Mouse (Mus musculus) retina, postnatal 7 days (tissue): ENCODE results near the gene Gfod2.

Experiments
- DNase-seq: peaks from one replicate; pipeline ENCODE4 v3.0.0-alpha.2; 2012; ENCODE audit warnings: low read depth, low spot score

Gene Gfod2

DNA sequence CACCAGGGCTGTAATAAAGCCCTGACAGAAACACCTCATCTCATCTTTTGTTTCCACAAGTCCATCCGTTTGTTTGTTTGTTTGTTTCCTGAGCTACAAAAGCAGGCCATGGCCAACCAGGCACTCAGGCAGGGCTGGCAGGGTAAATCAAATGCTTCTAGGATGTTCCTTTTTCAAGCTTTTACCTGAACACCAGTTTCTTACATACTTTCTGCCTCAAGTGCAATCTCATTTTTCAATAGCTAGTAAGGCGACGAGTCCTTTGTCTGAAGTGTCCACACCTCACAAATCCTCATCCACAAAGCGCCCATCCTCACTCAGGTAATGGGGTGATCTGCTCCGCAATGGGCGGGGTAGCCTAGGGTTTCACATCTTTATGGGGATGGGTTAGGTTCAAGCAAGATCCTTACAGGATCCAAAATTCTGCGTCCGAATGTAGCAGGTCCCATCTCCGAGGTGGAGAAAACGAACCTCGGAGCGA lies 628 bp downstream of the Gfod2 start:
- no peak for DNase-seq

GRCm38 (mm10) chr8:105754688-105755087 lies 3.8 kb downstream of the Gfod2 start:
- no peak for DNase-seq

- DNase-seq: no peak
Observed at GRCm38 (mm10) chr8:105753916-105754315, 4.5 kb downstream of the Gfod2 start.

- no peak for DNase-seq
Observed at GRCm38 (mm10) chr8:105750606-105751005, 7.9 kb downstream of the Gfod2 start.

GRCm38 (mm10) chr8:105743301-105743700 lies 15.2 kb downstream of the Gfod2 start:
- DNase-seq: no peak

- DNase-seq: no peak
Observed at GRCm38 (mm10) chr8:105739216-105739615, 19.2 kb downstream of the Gfod2 start.

DNA sequence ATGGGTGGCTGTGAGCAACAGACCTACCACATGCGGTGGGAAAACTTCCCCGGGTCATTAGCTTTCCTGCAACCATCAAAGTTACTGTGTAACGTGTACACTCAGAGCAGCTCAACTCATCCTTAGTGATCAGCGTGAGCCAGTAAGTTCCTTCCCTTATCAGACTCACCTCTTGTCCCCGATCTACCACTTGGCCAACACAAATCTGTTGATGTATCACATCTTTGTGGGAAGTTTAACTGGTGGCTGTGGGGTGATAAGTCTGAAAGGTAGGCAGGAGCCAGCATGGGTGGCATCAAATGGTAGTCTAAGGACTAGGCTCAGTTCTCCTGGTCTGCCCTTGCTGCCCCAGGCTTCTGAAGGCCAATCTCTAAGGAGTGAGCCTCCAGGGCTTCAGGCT lies 26.3 kb downstream of the Gfod2 start:
- no peak for DNase-seq

GRCm38 (mm10) chr8:105727397-105728124 lies 30.9 kb downstream of the Gfod2 start:
- no peak for DNase-seq

GRCm38 (mm10) chr8:105725726-105726125 lies 32.7 kb downstream of the Gfod2 start:
- no peak for DNase-seq

- DNase-seq: no peak
Observed at GRCm38 (mm10) chr8:105722861-105723260, 35.6 kb downstream of the Gfod2 start.

DNA sequence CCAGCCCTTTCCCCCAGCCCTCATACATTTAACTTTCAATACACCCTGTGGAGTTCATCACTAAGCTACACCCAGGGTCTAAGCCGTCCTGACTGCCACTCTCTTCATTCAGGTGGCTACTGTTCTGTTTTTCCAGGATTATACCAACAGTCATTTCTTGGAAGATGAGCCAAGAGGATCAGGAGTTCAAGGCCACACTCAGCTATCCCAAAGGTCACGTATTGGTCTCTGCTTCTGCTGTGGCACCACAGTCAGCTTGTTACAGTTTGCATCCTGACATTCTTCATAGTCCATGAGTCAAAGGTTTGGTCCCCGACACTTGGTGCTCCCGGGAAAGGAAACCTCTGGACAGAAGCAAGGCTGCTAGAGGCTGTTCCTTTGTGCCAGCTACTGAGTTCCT lies 38.8 kb downstream of the Gfod2 start:
- no peak for DNase-seq

DNA sequence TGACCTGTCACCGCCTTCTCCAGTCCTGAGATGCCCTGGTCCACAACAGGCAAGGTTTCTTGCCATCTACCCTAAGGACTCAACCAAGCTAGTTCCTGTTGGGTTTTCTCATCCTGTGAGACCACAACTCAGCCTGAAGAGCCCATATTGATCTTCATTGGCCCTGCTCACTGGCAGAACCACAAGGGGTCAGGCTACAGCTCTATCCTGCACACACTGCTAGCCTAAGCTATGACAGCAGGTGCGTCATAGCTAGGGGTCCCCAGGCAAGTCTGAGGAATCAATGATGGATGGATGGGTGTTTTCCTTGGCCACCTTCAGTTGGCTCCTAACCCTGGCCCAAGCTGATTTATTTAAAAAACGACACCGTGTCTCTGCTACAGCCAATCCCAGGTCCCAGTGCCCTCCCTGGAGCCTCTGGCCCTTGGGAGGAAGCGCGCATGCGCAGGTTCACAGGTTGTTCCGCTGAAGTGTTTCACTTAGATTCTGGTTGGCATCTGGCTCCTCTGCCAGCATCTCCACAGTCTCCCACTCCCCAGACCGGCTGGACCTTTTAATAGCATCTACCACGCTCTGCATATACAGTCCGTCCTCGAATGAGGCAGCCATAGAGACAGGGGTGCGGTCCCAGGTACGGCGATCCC lies 42.0 kb downstream of the Gfod2 start:
- no peak for DNase-seq

DNA sequence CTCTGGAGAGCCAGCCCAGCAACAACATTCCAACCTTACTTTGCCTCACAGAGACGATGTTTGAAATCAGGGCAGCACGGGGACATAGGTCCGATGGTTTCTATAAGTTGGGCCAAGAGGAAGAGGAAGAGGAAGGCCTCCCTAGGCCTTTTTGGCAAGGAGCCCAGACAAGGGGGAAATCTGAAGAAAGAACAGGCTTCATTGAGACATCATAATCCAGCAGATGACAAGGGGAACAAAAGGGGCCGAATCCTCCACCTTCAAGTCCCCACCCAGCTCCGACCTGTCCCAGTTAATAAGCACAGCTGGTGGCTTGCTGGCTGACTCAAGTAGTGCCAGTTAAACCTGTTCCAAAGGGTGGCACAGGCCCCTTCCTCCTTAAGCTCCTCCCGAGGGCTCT lies 43.4 kb downstream of the Gfod2 start:
- DNase-seq: no peak

DNA sequence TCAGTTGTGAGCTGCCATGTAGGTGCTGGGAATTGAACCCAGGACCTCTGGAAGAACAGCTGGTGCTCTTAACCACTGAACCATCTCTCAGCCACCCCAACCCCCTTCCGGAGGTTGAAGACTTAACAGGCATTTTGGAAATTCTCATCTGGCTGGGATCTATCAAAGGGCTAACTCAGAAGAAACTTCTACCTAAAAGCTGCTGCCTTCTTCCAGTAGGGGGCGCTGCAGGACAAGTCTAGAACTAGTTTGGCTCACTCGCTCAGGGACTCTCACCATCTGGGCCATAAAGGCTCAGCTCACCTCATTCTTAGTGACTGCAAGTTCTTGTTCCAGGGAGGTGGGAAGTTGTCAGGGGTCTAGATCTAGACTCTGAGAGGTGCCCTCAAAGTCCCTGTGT lies 44.3 kb downstream of the Gfod2 start:
- peak; percentile 84 for DNase-seq

DNA sequence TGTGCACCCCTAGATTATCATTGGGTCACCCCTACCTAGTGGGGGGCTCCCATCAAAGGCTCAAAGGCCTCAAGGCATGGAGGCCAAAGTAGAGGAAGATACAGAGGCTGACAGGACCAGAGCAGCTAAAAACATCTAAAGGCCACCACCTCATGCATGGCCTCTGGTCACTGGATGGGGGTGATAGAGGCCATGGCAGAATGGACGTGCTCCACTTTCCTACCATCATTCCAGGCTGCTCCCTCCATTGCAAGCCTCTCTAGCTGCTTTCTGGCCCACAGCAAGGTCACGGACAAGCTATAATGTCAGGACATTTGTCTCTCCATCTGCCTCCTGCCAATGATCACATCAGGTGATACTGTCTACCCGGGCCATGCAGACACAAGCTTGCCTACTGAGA lies 46.2 kb downstream of the Gfod2 start:
- no peak for DNase-seq

GRCm38 (mm10) chr8:105709317-105709716 lies 49.1 kb downstream of the Gfod2 start:
- DNase-seq: no peak

DNA sequence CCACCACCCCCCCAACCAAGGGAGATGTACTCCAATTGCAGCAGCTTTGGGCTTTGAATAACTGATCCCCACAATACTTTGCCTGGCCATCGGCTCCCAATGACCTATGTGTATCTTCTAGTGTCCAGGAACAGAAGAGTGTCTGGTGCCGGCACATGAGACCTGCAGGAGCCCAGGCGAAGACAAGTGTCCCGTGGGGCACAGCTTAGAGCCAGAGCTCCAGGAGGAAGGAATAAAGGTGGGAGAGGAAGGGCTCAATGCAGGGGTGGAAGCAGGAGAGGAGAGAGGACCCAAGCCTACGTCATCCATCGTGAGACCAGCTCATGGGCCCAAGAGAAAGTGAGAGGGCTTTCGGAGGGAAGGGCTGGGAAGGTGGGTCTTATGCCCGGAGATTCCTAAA lies 49.8 kb downstream of the Gfod2 start:
- no peak for DNase-seq

DNA sequence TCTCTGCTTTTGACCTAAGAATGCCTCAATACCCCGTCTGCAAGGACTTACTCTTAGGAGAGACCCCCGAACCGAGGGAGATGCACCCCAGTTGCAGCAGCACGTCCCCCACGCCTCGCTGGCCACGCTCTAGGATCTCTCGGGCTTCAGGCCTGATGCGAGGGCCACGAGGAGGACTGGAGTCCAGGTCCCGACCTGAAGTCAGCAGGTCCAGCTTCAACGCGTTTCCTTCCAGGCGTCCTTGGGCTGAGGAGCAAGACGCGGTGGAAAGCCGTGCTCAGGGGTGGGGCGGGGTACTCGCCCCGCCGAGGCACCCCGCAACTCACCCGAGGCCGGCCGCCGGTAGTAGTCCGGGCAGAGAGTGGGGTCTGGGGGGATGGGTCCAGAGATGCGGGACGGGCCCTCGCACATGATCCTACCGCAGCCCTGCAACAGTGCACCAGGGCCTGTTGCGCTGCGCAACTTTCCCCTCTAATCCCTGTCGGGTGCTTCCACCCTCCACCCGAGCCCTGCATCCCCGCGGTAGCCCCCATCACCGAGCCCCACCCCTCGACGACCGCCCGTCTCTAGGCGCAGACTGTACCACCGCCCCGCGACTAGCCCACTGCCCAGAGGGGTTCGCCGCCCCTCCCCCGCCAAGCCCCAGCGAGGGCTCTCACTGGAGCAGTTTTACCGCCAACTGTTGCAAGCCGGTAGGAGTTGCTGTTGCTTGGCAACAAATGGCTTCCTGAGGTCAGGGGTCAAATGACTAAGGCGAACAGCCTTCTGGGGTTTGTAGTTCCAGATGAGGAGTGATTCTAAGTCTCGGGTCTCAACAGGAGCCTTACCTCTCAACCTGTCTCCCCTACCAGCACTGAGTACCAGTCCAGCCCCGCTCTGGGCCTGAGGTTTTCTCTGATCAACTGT lies 50.7 kb downstream of the Gfod2 start, which contains the start of the genes 4933405L10Rik and Enkd1:
4933405L10Rik (plus strand) TSS at position 158 of the 906 bp plus-strand sequence.
Enkd1 (minus strand) TSS at position 713 of the 906 bp plus-strand sequence.
- DNase-seq: peak; percentile 82

- DNase-seq: no peak
Observed at GRCm38 (mm10) chr8:105706426-105706825, 52.0 kb downstream of the Gfod2 start.

DNA sequence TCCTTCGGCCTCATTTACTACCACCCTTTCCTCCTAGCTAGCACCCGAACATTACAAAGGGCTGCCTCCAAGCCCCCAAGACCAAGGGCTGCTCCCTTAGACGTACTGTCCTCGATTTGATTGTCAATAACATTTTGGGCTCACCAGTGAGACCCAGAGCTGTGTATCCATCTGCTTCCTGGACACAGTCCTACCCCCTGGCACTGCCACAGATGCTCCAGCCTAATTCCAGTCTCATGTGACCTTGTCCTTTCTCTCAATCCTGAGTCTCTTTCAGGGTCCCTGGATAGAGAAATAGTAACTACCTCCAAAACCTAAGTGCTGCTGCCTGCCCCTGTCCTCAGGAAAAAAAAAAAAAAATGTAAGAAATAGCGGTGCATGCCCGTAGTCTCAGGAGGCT lies 53.5 kb downstream of the Gfod2 start:
- DNase-seq: no peak

- DNase-seq: no peak
Observed at GRCm38 (mm10) chr8:105704146-105704812, 54.2 kb downstream of the Gfod2 start.
